Mouse (Mus musculus): ENCODE results near the gene Dynlt1c. TPM values are rescaled to one million over a fixed set of nuclear protein-coding genes. Genes with fewer than 3 reads are reported as not detected.
"Not testable (repeated sequence)": the region's sequence is repeated elsewhere in the genome, so short reads cannot be mapped to it uniquely, and the experiment has no call there.

Gene Dynlt1c
- polyA plus RNA-seq (2012), result 0.78 and 0.92 TPM in 2 replicates

GRCm38 (mm10) chr17:6601204-6601911 is at the start of gene Dynlt1c:
Gene Dynlt1c, plus strand, starts transcription at chr17:6601671.
- TF ChIP-seq GATA1 (IDR thresholded peaks at IDR 0.05; ENCODE audit: low read length), result not testable (repeated sequence)

- TF ChIP-seq GATA1 (IDR thresholded peaks at IDR 0.05; ENCODE audit: low read length), result no peak
Measured at GRCm38 (mm10) chr17:6636861-6637260, 35.4 kb downstream of the Dynlt1c start.

GRCm38 (mm10) chr17:6655567-6656281 is 54.3 kb downstream of the Dynlt1c start, which contains the start of gene Dynlt1f:
Gene Dynlt1f, minus strand, starts transcription at chr17:6655900.
- not testable (repeated sequence) for TF ChIP-seq GATA1 (IDR thresholded peaks at IDR 0.05; ENCODE audit: low read length)

GRCm38 (mm10) chr17:6658801-6659200 is 57.3 kb downstream of the Dynlt1c start, which contains the start of gene Sytl3:
Gene Sytl3, plus strand, starts transcription at chr17:6659093.
- not testable (repeated sequence) for TF ChIP-seq GATA1 (IDR thresholded peaks at IDR 0.05; ENCODE audit: low read length)

Other genes with a start within 250 kb of the Dynlt1c start
- 11.8 and 15.0 TPM in 2 replicates for gene Dynlt1b, start 171.6 kb upstream of the Dynlt1c start, polyA plus RNA-seq (2012)
- 1.8 and 3.6 TPM in 2 replicates for gene Dynlt1f, start 54.2 kb downstream of the Dynlt1c start, polyA plus RNA-seq (2012)
- not detected in 2 replicates for gene Sytl3, start 57.4 kb downstream of the Dynlt1c start, polyA plus RNA-seq (2012)
- 304 and 336 TPM in 2 replicates for gene Ezr, start 181.1 kb downstream of the Dynlt1c start, polyA plus RNA-seq (2012)

Measured in G1E-ER4 (cell line).